Mouse (Mus musculus) gonadal fat pad, adult 2 months (tissue): Measurements from ENCODE around the gene Usp36. TPM values are rescaled to one million over a fixed set of nuclear protein-coding genes. Genes with fewer than 3 reads are reported as not detected.

Experiments
- DNase-seq: peaks from one replicate; pipeline ENCODE4 v3.0.0-alpha.2; 2012; ENCODE audit warnings: low read depth
- polyA plus RNA-seq: library from polyadenylated mRNA; depleted of rRNA; stranded (reverse); fragments of >200 nt; gene quantifications from 2 replicates; pipeline ENCODE4 v1.2.3, GENCODE M21; 2012; rRNA removed

The Usp36 gene
- polyA plus RNA-seq, 1 experiment, result 13.6 TPM

GRCm38 (mm10) chr11:118222351-118222885 is 67.6 kb downstream of the Usp36 start:
- no peak for DNase-seq

GRCm38 (mm10) chr11:118220561-118221262 is 69.3 kb downstream of the Usp36 start:
- DNase-seq, result no peak

- DNase-seq, result no peak
These were observed 71.0 kb downstream of the Usp36 start for GRCm38 (mm10) chr11:118219066-118219465.

GRCm38 (mm10) chr11:118216468-118216867 is 73.6 kb downstream of the Usp36 start:
- no peak for DNase-seq

GRCm38 (mm10) chr11:118215928-118216458 is 74.1 kb downstream of the Usp36 start:
- DNase-seq, result no peak

- DNase-seq, result no peak
These were observed 77.4 kb downstream of the Usp36 start for GRCm38 (mm10) chr11:118212636-118213112.

- DNase-seq, result no peak
These were observed 78.1 kb downstream of the Usp36 start for GRCm38 (mm10) chr11:118211749-118212635.

- no peak for DNase-seq
These were observed 79.1 kb downstream of the Usp36 start for GRCm38 (mm10) chr11:118210962-118211361.

GRCm38 (mm10) chr11:118210116-118210515 is 79.9 kb downstream of the Usp36 start:
- no peak for DNase-seq

Other genes starting within 250 kb of the Usp36 start
- 0.16 and 0.25 TPM in 2 replicates for gene Dnah17, start 159.6 kb downstream of the Usp36 start, polyA plus RNA-seq
- gene Cyth1, start 41.7 kb downstream of the Usp36 start, polyA plus RNA-seq, result 18.2 and 19.6 TPM in 2 replicates
- gene Cep295nl, start 52.3 kb upstream of the Usp36 start, polyA plus RNA-seq, result 0.95 and 1.4 TPM in 2 replicates
- gene Timp2, start 65.5 kb upstream of the Usp36 start, polyA plus RNA-seq, result 161 and 230 TPM in 2 replicates
- 271 and 275 TPM in 2 replicates for gene Lgals3bp, start 111.8 kb upstream of the Usp36 start, polyA plus RNA-seq
- 54.7 and 60.8 TPM in 2 replicates for gene Cant1, start 128.8 kb upstream of the Usp36 start, polyA plus RNA-seq
- 29.2 and 32.3 TPM in 2 replicates for gene C1qtnf1, start 138.0 kb upstream of the Usp36 start, polyA plus RNA-seq
- 19.2 and 20.8 TPM in 2 replicates for gene Engase, start 186.6 kb upstream of the Usp36 start, polyA plus RNA-seq